Mouse (Mus musculus): ENCODE data around the gene Clic6.

Clic6 gene

GRCm38 (mm10) chr16:92551266-92552105, 66.0 kb downstream of the Clic6 start:
- Histone ChIP-seq H3K36me3 (ENCODE audit: insufficient read depth, low read length) (no peaks in the 10 kb centered on the region), H3K4me1 (replicated peaks; ENCODE audit: low read depth, low read length) (no peaks in the 10 kb centered on the region), H3K27me3 (ENCODE audit: insufficient read depth, low read length) (no peaks in the 10 kb centered on the region), H3K4me3 (replicated peaks; ENCODE audit: low read length) (no peak overlapping the region), H3K9me3 (ENCODE audit: low read length) (peaks cover 11% of the 10 kb centered on the region; the same call in 1 of the 2 replicates)
- TF ChIP-seq CTCF (conservative IDR thresholded peaks at IDR 0.05; ENCODE audit: low read length) (no peak), POU5F1 (IDR thresholded peaks at IDR 0.05; ENCODE audit: borderline replicate concordance, low read length) (no peak), NANOG (IDR thresholded peaks at IDR 0.05; ENCODE audit: borderline replicate concordance, low read length) (no peak)

- no peak for TF ChIP-seq POU5F1 (IDR thresholded peaks at IDR 0.05; ENCODE audit: borderline replicate concordance, low read length)
- no peak for TF ChIP-seq CTCF (conservative IDR thresholded peaks at IDR 0.05; ENCODE audit: low read length)
- no peak for TF ChIP-seq NANOG (IDR thresholded peaks at IDR 0.05; ENCODE audit: borderline replicate concordance, low read length)
- Histone ChIP-seq H3K36me3 (ENCODE audit: insufficient read depth, low read length) (no peaks in the 10 kb centered on the region), H3K4me1 (replicated peaks; ENCODE audit: low read depth, low read length) (no peaks in the 10 kb centered on the region), H3K9me3 (ENCODE audit: low read length) (peaks cover 11% of the 10 kb centered on the region; the same call in 1 of the 2 replicates), H3K27me3 (ENCODE audit: insufficient read depth, low read length) (no peaks in the 10 kb centered on the region), H3K4me3 (replicated peaks; ENCODE audit: low read length) (no peak overlapping the region)
These were observed 66.5 kb downstream of the Clic6 start for GRCm38 (mm10) chr16:92552106-92552382.

GRCm38 (mm10) chr16:92552858-92553257, 67.3 kb downstream of the Clic6 start:
- H3K27me3 ChIP-seq (ENCODE audit: insufficient read depth, low read length), result no peaks in the 10 kb centered on the region
- no peak overlapping the region for H3K4me3 ChIP-seq (replicated peaks; ENCODE audit: low read length)
- TF ChIP-seq POU5F1 (IDR thresholded peaks at IDR 0.05; ENCODE audit: borderline replicate concordance, low read length), result no peak
- no peak for TF ChIP-seq NANOG (IDR thresholded peaks at IDR 0.05; ENCODE audit: borderline replicate concordance, low read length)
- TF ChIP-seq CTCF (conservative IDR thresholded peaks at IDR 0.05; ENCODE audit: low read length), result no peak
- H3K9me3 ChIP-seq (ENCODE audit: low read length), result peaks cover 11% of the 10 kb centered on the region; the same call in 1 of the 2 replicates
- H3K4me1 ChIP-seq (replicated peaks; ENCODE audit: low read depth, low read length), result no peaks in the 10 kb centered on the region
- H3K36me3 ChIP-seq (ENCODE audit: insufficient read depth, low read length), result no peaks in the 10 kb centered on the region

- Histone ChIP-seq H3K4me1 (replicated peaks; ENCODE audit: low read depth, low read length) (no peaks in the 10 kb centered on the region), H3K27me3 (ENCODE audit: insufficient read depth, low read length) (no peaks in the 10 kb centered on the region), H3K36me3 (ENCODE audit: insufficient read depth, low read length) (no peaks in the 10 kb centered on the region), H3K9me3 (ENCODE audit: low read length) (peaks cover 11% of the 10 kb centered on the region; the same call in 1 of the 2 replicates), H3K4me3 (replicated peaks; ENCODE audit: low read length) (no peak overlapping the region)
- TF ChIP-seq CTCF (conservative IDR thresholded peaks at IDR 0.05; ENCODE audit: low read length) (no peak), NANOG (IDR thresholded peaks at IDR 0.05; ENCODE audit: borderline replicate concordance, low read length) (no peak), POU5F1 (IDR thresholded peaks at IDR 0.05; ENCODE audit: borderline replicate concordance, low read length) (no peak)
These were observed 69.5 kb downstream of the Clic6 start for GRCm38 (mm10) chr16:92555051-92555450.

GRCm38 (mm10) chr16:92565291-92565690, 79.8 kb downstream of the Clic6 start:
- no peaks in the 10 kb centered on the region for H3K36me3 ChIP-seq (ENCODE audit: insufficient read depth, low read length)
- no peak overlapping the region for H3K4me3 ChIP-seq (replicated peaks; ENCODE audit: low read length)
- TF ChIP-seq POU5F1 (IDR thresholded peaks at IDR 0.05; ENCODE audit: borderline replicate concordance, low read length), result no peak
- no peak for TF ChIP-seq CTCF (conservative IDR thresholded peaks at IDR 0.05; ENCODE audit: low read length)
- TF ChIP-seq NANOG (IDR thresholded peaks at IDR 0.05; ENCODE audit: borderline replicate concordance, low read length), result no peak
- peaks cover 3% of the 10 kb centered on the region; the same call in 1 of the 2 replicates for H3K4me1 ChIP-seq (replicated peaks; ENCODE audit: low read depth, low read length)
- H3K9me3 ChIP-seq (ENCODE audit: low read length), result 0 out of 2 replicates have a peak, but pooled peaks cover 7% of the 10 kb centered on the region
- peaks cover 6% of the 10 kb centered on the region; the same call in 1 of the 2 replicates for H3K27me3 ChIP-seq (ENCODE audit: insufficient read depth, low read length)

- H3K4me3 ChIP-seq (replicated peaks; ENCODE audit: low read length), result no peak overlapping the region
- 0 out of 2 replicates have a peak, but pooled peaks cover 7% of the 10 kb centered on the region for H3K9me3 ChIP-seq (ENCODE audit: low read length)
- peaks cover 6% of the 10 kb centered on the region; the same call in 1 of the 2 replicates for H3K27me3 ChIP-seq (ENCODE audit: insufficient read depth, low read length)
- peaks cover 3% of the 10 kb centered on the region; the same call in 1 of the 2 replicates for H3K4me1 ChIP-seq (replicated peaks; ENCODE audit: low read depth, low read length)
- TF ChIP-seq POU5F1 (IDR thresholded peaks at IDR 0.05; ENCODE audit: borderline replicate concordance, low read length), result no peak
- peak; percentile 84 for TF ChIP-seq CTCF (conservative IDR thresholded peaks at IDR 0.05; ENCODE audit: low read length)
- TF ChIP-seq NANOG (IDR thresholded peaks at IDR 0.05; ENCODE audit: borderline replicate concordance, low read length), result no peak
- no peaks in the 10 kb centered on the region for H3K36me3 ChIP-seq (ENCODE audit: insufficient read depth, low read length)
These were observed 80.2 kb downstream of the Clic6 start for GRCm38 (mm10) chr16:92565708-92566107.

GRCm38 (mm10) chr16:92566146-92566545, 80.6 kb downstream of the Clic6 start:
- peaks cover 3% of the 10 kb centered on the region; the same call in 1 of the 2 replicates for H3K4me1 ChIP-seq (replicated peaks; ENCODE audit: low read depth, low read length)
- no peak overlapping the region for H3K4me3 ChIP-seq (replicated peaks; ENCODE audit: low read length)
- H3K27me3 ChIP-seq (ENCODE audit: insufficient read depth, low read length), result peaks cover 6% of the 10 kb centered on the region; the same call in 1 of the 2 replicates
- no peak for TF ChIP-seq NANOG (IDR thresholded peaks at IDR 0.05; ENCODE audit: borderline replicate concordance, low read length)
- no peak for TF ChIP-seq POU5F1 (IDR thresholded peaks at IDR 0.05; ENCODE audit: borderline replicate concordance, low read length)
- no peak for TF ChIP-seq CTCF (conservative IDR thresholded peaks at IDR 0.05; ENCODE audit: low read length)
- H3K9me3 ChIP-seq (ENCODE audit: low read length), result 0 out of 2 replicates have a peak, but pooled peaks cover 7% of the 10 kb centered on the region
- no peaks in the 10 kb centered on the region for H3K36me3 ChIP-seq (ENCODE audit: insufficient read depth, low read length)

GRCm38 (mm10) chr16:92571246-92571645, 85.7 kb downstream of the Clic6 start:
- H3K36me3 ChIP-seq (ENCODE audit: insufficient read depth, low read length), result no peaks in the 10 kb centered on the region
- H3K4me1 ChIP-seq (replicated peaks; ENCODE audit: low read depth, low read length), result peaks cover 6% of the 10 kb centered on the region; the same call in 1 of the 2 replicates
- H3K27me3 ChIP-seq (ENCODE audit: insufficient read depth, low read length), result peaks cover 6% of the 10 kb centered on the region; the same call in 1 of the 2 replicates
- TF ChIP-seq POU5F1 (IDR thresholded peaks at IDR 0.05; ENCODE audit: borderline replicate concordance, low read length) (no peak), NANOG (IDR thresholded peaks at IDR 0.05; ENCODE audit: borderline replicate concordance, low read length) (no peak), CTCF (conservative IDR thresholded peaks at IDR 0.05; ENCODE audit: low read length) (no peak)
- H3K4me3 ChIP-seq (replicated peaks; ENCODE audit: low read length), result 0 out of 2 replicates have a peak overlapping the region, but pooled peaks have one; percentile 10
- H3K9me3 ChIP-seq (ENCODE audit: low read length), result 0 out of 2 replicates have a peak, but pooled peaks cover 7% of the 10 kb centered on the region
